Mouse (Mus musculus) forebrain, embryonic 16.5 days (tissue): ENCODE results near the gene Plxna4. TPM values are rescaled to one million over a fixed set of nuclear protein-coding genes. Genes with fewer than 3 reads are reported as not detected.
A peak's percentile ranks its signal among the peaks of the same experiment; 100 is the strongest.
"Not testable (repeated sequence)": the region's sequence is repeated elsewhere in the genome, so short reads cannot be mapped to it uniquely, and the experiment has no call there.

Source experiments
- ATAC-seq: fragments of 200-750 bp; cut with Nextera tagmentation; 2 replicates; pipeline ENCODE4 v1.8.0; 2017; ENCODE audit warnings: mild to moderate bottlenecking, moderate library complexity
- H3K27ac ChIP-seq: fragments of 300-500 bp; sonication (generic); 2 replicates; pipeline ENCODE4 v1.5.1; 2014; ENCODE audit warnings: low read length, control low read depth
- H3K27me3 ChIP-seq: fragments of 300-500 bp; sonication (generic); replicated peaks from 2 replicates; pipeline ENCODE4 v1.6.1; 2014; ENCODE audit warnings: low read length; ENCODE audit not compliant: control insufficient read depth, insufficient read depth
- H3K36me3 ChIP-seq: fragments of 300-500 bp; sonication (generic); 2 replicates; pipeline ENCODE4 v1.6.1; 2014; ENCODE audit not compliant: control insufficient read depth, insufficient read depth
- H3K4me1 ChIP-seq: fragments of 300-500 bp; sonication (generic); replicated peaks from 2 replicates; pipeline ENCODE4 v1.6.1; 2014; ENCODE audit warnings: low read length; ENCODE audit not compliant: control insufficient read depth, insufficient read depth
- H3K4me2 ChIP-seq: fragments of 300-500 bp; sonication (generic); 2 replicates; pipeline ENCODE4 v1.6.1; 2014; ENCODE audit warnings: mild to moderate bottlenecking, low read length, control low read depth
- H3K4me3 ChIP-seq: fragments of 300-500 bp; sonication (generic); replicated peaks from 2 replicates; pipeline ENCODE4 v1.5.1; 2014; ENCODE audit warnings: mild to moderate bottlenecking, low read length, control low read depth
- H3K9ac ChIP-seq: fragments of 300-500 bp; sonication (generic); replicated peaks from 2 replicates; pipeline ENCODE4 v1.6.1; 2014; ENCODE audit warnings: low read depth, low read length, control low read depth
- H3K9me3 ChIP-seq: fragments of 300-500 bp; sonication (generic); 2 replicates; pipeline ENCODE4 v1.6.1; 2016; ENCODE audit warnings: low read length; ENCODE audit not compliant: control insufficient read depth
- WGBS: fragments of 180-500 bp; shearing (Covaris S2); extraction: QIAGEN DNeasy Blood & Tissue Kit; methylation state at CpG from one replicate; pipeline ENCODE4 v1.1.7; 2014; 5-methylcytosine and 5-hydroxymethylcytosine counted together
- polyA plus RNA-seq: library from polyadenylated mRNA; unstranded; fragments of >200 nt; fragmentation: Nextera tagmentation; extraction: Ambion mirVana; gene quantifications from 2 replicates; pipeline ENCODE4 v1.2.1, GENCODE M21; 2015

Plxna4 gene
- polyA plus RNA-seq, 1 experiment from 2014 or later: 25.8 TPM

DNA sequence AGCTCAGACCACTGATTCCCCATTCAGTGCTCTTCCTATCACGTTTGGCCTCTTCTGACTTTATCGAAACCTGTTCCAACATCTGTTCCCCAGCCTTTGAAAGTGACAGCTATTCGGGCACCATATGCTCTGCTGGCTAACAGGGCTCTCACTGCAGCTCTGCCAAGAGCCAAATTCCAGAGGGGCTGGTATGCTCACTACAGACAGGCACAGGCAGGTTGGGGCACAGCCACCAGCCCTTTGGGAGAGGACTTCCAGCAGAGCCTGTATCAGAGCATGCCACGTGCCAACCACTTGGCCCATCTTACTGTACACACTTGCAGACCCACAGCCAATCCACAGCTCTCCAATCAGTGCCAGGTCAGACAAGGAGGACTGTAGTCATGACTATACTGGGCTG lies 67.9 kb downstream of the Plxna4 start:
- no peak overlapping the region for H3K27ac ChIP-seq
- no peaks in the 10 kb centered on the region for H3K9me3 ChIP-seq
- no peak overlapping the region for H3K4me3 ChIP-seq
- no peak overlapping the region for H3K9ac ChIP-seq
- 45% methylated on average over 4 of the region's 4 CpGs for WGBS
- no peak overlapping the region for H3K4me2 ChIP-seq
- 0 out of 2 replicates have a peak, but pooled peaks cover 4% of the 10 kb centered on the region for H3K36me3 ChIP-seq
- no peaks in the 10 kb centered on the region for H3K27me3 ChIP-seq
- ATAC-seq: peak; percentile 88
- peaks cover 7% of the 10 kb centered on the region for H3K4me1 ChIP-seq

DNA sequence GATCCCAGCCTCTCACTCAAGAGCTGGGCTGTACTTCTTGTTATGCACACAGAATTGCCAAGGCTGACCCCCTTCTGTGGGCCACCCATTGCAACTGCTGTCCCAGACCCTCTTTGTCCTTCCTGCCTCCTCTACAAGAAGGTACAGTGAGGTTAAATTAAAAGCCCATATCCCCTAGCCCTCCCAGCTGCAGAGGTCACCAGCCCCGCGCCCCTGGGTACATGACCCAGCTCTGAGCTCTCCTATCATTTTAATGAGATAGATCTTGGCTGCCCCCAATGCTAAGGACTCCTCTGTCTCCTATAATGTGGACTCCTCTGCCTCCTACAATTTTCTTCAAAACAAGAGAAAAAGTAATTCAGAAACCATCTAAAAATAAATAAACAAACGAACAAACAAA lies 69.4 kb downstream of the Plxna4 start:
- Histone ChIP-seq H3K9me3 (no peaks in the 10 kb centered on the region), H3K4me2 (no peak overlapping the region), H3K9ac (no peak overlapping the region), H3K36me3 (0 out of 2 replicates have a peak, but pooled peaks cover 4% of the 10 kb centered on the region), H3K27me3 (no peaks in the 10 kb centered on the region), H3K27ac (no peak overlapping the region), H3K4me3 (no peak overlapping the region), H3K4me1 (peaks cover 15% of the 10 kb centered on the region)
- ATAC-seq: no peak
- 95% methylated on average over 3 of the region's 3 CpGs for WGBS

DNA sequence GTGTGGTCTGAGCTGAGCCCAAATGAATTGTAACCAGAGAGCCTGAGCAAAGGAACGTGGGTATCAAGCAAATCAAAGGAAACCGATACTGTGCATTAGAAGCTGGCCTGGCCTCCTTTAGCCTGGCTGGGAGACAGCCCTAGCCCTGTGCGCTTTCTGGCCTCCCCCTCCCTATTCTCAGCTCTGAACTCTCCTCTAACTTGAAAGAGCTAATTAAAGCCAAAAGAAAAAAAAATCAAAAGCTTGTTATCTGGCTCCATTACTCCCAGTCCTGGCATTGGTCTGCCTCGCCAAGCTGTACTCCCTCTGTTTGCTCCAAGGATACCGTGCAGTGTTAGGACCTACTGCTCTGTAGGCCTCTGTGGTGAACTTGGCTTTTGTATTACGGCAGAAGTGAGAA lies 73.9 kb downstream of the Plxna4 start:
- no peak overlapping the region for H3K27ac ChIP-seq
- peak; percentile 62 for ATAC-seq

DNA sequence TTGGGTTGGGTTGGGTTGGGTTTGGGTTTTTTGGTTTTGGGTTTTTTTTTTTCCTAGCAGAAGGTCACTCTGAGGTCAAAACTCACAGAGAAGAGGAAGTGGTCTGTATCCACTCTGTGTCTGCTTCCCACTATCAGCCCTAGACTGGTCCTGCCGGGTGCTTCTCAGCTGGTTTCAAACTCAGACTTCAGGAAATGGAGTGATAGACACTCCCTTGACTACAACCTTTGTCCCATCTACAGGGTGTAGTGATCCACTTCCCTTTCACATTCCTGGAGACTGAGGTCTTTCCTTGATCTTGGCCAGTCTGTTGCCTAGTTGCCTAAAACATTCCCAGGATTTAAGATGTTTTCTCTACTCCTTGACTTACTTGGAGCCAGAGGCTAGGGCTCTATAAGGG lies 76.0 kb downstream of the Plxna4 start:
- Histone ChIP-seq H3K4me2 (no peak overlapping the region), H3K27ac (no peak overlapping the region), H3K4me3 (no peak overlapping the region), H3K9ac (no peak overlapping the region), H3K36me3 (0 out of 2 replicates have a peak, but pooled peaks cover 4% of the 10 kb centered on the region), H3K9me3 (no peaks in the 10 kb centered on the region), H3K4me1 (peaks cover 8% of the 10 kb centered on the region), H3K27me3 (no peaks in the 10 kb centered on the region)
- WGBS: 94% methylated on average over 1 of the region's 1 CpGs
- no peak for ATAC-seq

More for the DNA sequence above, 73.9 kb downstream of the Plxna4 start:
- no peak overlapping the region for H3K4me2 ChIP-seq
- H3K9ac ChIP-seq: no peak overlapping the region
- H3K9me3 ChIP-seq: no peaks in the 10 kb centered on the region
- no peak overlapping the region for H3K4me3 ChIP-seq
- H3K36me3 ChIP-seq: 0 out of 2 replicates have a peak, but pooled peaks cover 4% of the 10 kb centered on the region
- 16% methylated on average over 6 of the region's 6 CpGs for whole genome bisulfite sequencing
- H3K27me3 ChIP-seq: no peaks in the 10 kb centered on the region
- H3K4me1 ChIP-seq: peaks cover 8% of the 10 kb centered on the region

DNA sequence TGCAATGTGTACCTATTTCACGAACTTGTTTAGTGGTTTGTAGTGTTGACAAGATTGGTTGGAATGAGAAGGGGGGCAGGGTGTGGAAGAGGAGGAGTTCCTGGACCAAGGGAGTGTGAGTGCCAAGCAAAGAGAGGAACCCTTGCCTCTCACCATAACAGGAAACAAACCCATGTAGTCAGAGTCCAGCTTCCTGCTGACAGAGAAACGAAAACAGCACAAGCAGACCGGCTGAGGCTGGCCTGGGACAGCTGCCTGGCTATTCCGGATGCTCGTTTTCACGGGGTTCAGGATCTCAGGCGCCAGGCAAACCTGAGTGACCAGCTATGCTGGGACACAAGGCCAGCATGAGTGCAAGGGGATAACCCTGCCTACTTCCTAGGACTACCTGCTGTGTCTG lies 77.1 kb downstream of the Plxna4 start:
- 85% methylated on average over 7 of the region's 7 CpGs for WGBS
- Histone ChIP-seq H3K4me2 (no peak overlapping the region), H3K36me3 (no peaks in the 10 kb centered on the region)

DNA sequence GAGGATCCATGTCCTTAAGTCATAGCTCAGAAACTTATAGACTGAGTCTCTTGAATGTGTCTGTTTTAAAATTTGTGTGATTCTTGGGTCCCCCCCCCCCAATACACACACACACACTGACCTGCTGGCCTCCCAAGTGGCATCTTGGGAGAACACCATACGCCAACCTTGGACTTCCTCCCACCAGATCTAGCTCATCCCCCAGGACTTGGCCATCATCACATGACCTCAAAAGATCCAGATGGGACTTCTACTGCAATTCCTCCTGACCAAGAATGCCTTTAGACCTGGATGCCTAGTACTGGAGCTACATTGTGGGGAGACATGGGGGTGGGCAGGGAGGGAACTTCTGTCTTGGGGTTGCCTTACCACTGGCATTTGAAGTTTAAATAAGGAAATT lies 77.5 kb downstream of the Plxna4 start:
- Histone ChIP-seq H3K4me1 (peaks cover 8% of the 10 kb centered on the region), H3K9me3 (no peaks in the 10 kb centered on the region), H3K9ac (no peak overlapping the region), H3K27ac (no peak overlapping the region), H3K36me3 (no peaks in the 10 kb centered on the region), H3K27me3 (no peaks in the 10 kb centered on the region), H3K4me3 (no peak overlapping the region), H3K4me2 (no peak overlapping the region)
- ATAC-seq: no peak
- 88% methylated on average over 1 of the region's 1 CpGs for WGBS

More for the DNA sequence above, 77.1 kb downstream of the Plxna4 start:
- peaks cover 8% of the 10 kb centered on the region for H3K4me1 ChIP-seq
- no peak overlapping the region for H3K9ac ChIP-seq
- no peaks in the 10 kb centered on the region for H3K9me3 ChIP-seq
- ATAC-seq: no peak
- H3K27me3 ChIP-seq: no peaks in the 10 kb centered on the region
- no peak overlapping the region for H3K4me3 ChIP-seq
- H3K27ac ChIP-seq: no peak overlapping the region

DNA sequence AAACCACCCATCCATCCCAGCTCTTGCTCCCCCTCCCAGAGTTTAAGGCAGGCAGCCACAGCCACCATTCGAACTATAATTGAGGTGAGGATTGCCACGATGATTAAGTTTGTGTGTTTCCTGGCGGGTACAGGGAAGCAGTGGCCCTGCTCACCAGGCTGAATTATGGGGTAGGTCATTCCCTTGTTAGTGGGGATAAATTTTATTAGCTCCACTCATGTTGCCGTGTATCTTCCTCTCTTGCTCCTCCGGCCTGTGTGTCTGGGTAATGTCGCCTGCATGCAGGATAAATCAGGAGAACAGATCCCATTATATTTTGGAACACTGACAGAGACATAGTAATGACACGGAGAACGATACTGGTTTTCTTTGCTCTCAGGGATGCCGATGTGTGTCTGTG lies 78.9 kb downstream of the Plxna4 start:
- H3K4me2 ChIP-seq: no peak overlapping the region
- no peak overlapping the region for H3K27ac ChIP-seq
- H3K4me3 ChIP-seq: no peak overlapping the region
- H3K9me3 ChIP-seq: no peaks in the 10 kb centered on the region
- H3K36me3 ChIP-seq: no peaks in the 10 kb centered on the region
- WGBS: 69% methylated on average over 9 of the region's 9 CpGs
- peaks cover 4% of the 10 kb centered on the region for H3K4me1 ChIP-seq
- no peak overlapping the region for H3K9ac ChIP-seq
- ATAC-seq: no peak
- H3K27me3 ChIP-seq: no peaks in the 10 kb centered on the region

DNA sequence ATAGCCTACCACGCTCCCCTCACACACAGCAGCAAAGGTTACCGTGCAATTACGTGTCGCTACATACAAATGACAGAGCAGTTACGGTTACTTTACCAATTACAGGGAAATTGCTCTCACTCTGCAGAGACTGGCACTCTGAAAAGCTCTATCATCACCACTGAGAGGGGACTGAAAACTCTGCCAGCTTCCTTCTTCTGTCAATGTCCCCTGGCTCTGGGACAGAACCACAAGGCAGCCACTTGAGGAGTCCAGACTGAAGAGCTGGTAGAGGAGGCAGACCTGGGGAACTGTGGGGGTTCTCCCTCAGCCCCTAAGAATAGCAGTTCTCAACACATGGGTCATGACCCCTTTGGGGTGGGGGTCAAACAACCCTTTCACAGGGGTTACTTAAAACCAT lies 83.0 kb downstream of the Plxna4 start:
- no peaks in the 10 kb centered on the region for H3K36me3 ChIP-seq
- no peak overlapping the region for H3K4me3 ChIP-seq
- no peaks in the 10 kb centered on the region for H3K4me1 ChIP-seq
- no peaks in the 10 kb centered on the region for H3K9me3 ChIP-seq
- no peak overlapping the region for H3K4me2 ChIP-seq
- no peaks in the 10 kb centered on the region for H3K27me3 ChIP-seq
- 58% methylated on average over 5 of the region's 5 CpGs for WGBS
- H3K27ac ChIP-seq: no peak overlapping the region
- H3K9ac ChIP-seq: no peak overlapping the region
- no peak for ATAC-seq

DNA sequence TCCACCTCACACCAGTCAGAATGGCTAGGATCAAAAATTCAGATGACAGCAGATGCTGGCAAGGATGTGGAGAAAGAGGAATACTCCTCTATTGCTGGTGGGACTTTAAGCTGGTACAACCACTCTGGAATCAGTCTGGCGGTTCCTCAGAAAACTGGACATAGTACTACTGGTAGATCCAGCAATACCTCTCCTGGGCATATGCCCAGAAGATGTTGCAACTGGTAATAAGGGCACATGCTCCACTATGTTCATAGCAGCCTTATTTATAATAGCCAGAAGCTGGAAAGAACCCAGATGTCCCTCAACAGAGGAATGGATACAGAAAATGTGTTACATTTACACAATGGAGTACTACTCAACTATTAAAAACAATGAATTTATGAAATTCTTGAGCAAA lies 86.8 kb downstream of the Plxna4 start:
- H3K4me1 ChIP-seq, H3K36me3 ChIP-seq: not testable (repeated sequence)

DNA sequence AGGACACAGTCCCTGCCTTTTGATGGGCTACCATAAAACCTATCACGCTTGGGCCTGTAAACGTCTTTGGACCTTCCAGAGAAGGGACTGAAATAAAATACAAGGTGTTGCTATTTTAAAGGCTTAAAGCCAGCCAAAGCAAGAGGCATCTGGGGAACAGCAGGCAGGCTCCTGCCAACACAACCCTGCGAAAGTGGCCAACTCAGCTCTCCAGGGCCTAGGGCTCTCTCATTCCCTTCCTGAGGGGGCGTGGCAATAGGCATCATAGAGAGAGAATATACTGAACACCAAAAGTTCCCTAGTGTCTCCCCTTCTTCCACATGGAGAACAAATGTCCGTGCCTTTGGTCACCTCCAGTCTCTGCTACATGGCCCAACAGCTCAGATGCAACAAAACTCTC lies 89.9 kb downstream of the Plxna4 start:
- no peak for ATAC-seq
- peaks cover 13% of the 10 kb centered on the region for H3K4me1 ChIP-seq
- H3K9me3 ChIP-seq: no peaks in the 10 kb centered on the region
- no peaks in the 10 kb centered on the region for H3K36me3 ChIP-seq
- H3K27me3 ChIP-seq: no peaks in the 10 kb centered on the region
- no peak overlapping the region for H3K9ac ChIP-seq
- 84% methylated on average over 5 of the region's 5 CpGs for WGBS
- H3K4me2 ChIP-seq: no peak overlapping the region
- H3K27ac ChIP-seq: no peak overlapping the region
- H3K4me3 ChIP-seq: no peak overlapping the region

More for the DNA sequence above, 86.8 kb downstream of the Plxna4 start:
- H3K4me3 ChIP-seq, H3K27me3 ChIP-seq, H3K27ac ChIP-seq, H3K4me2 ChIP-seq, H3K9me3 ChIP-seq, ATAC-seq, H3K9ac ChIP-seq: not testable (repeated sequence)
- 90% methylated on average over 1 of the region's 1 CpGs for WGBS
